Mouse (Mus musculus) cerebellum, adult 18-20 months (tissue): ENCODE results near the gene Marcks.

Experiments used
- DNase-seq, 2 experiments: peaks; one replicate each; pipeline ENCODE4 v3.0.0; 2021

Marcks gene

GRCm38 (mm10) chr10:37138778-37139442 lies at the start of gene Marcks:
Gene Marcks, minus strand, starts transcription at chr10:37138920.
- DNase-seq: peak; percentile 73 to 86

- no peak for DNase-seq
These were observed 38.4 kb upstream of the Marcks start for GRCm38 (mm10) chr10:37177071-37177470.

- DNase-seq: no peak
These were observed 33.8 kb upstream of the Marcks start for GRCm38 (mm10) chr10:37172416-37172950.

GRCm38 (mm10) chr10:37171711-37172415 lies 33.1 kb upstream of the Marcks start:
- no peak for DNase-seq

GRCm38 (mm10) chr10:37170878-37171277 lies 32.2 kb upstream of the Marcks start:
- DNase-seq: no peak

GRCm38 (mm10) chr10:37170466-37170865 lies 31.7 kb upstream of the Marcks start:
- DNase-seq: no peak

- no peak for DNase-seq
These were observed 28.8 kb upstream of the Marcks start for GRCm38 (mm10) chr10:37167527-37167926.

- DNase-seq: no peak
These were observed 21.0 kb upstream of the Marcks start for GRCm38 (mm10) chr10:37159731-37160130.

GRCm38 (mm10) chr10:37157156-37157555 lies 18.4 kb upstream of the Marcks start:
- peak in 1 of 2 experiments; percentile 3 for DNase-seq

GRCm38 (mm10) chr10:37155131-37155530 lies 16.4 kb upstream of the Marcks start:
- no peak for DNase-seq

- DNase-seq: no peak
These were observed 13.0 kb upstream of the Marcks start for GRCm38 (mm10) chr10:37151539-37152271.

- no peak for DNase-seq
These were observed 9.3 kb upstream of the Marcks start for GRCm38 (mm10) chr10:37148016-37148415.

GRCm38 (mm10) chr10:37145456-37145855 lies 6.7 kb upstream of the Marcks start:
- no peak for DNase-seq

GRCm38 (mm10) chr10:37141621-37142020 lies 2.9 kb upstream of the Marcks start:
- DNase-seq: peak in 1 of 2 experiments; percentile 7

- peak; percentile 73 to 82 for DNase-seq
These were observed 2.2 kb upstream of the Marcks start for GRCm38 (mm10) chr10:37140736-37141451.

GRCm38 (mm10) chr10:37140166-37140735 lies 1.5 kb upstream of the Marcks start:
- DNase-seq: peak; percentile 27 to 54

GRCm38 (mm10) chr10:37139443-37140165 lies 884 bp upstream of the Marcks start:
- DNase-seq: peak; percentile 7 to 39

- DNase-seq: peak; percentile 19 to 51
These were observed 399 bp downstream of the Marcks start for GRCm38 (mm10) chr10:37138311-37138731.

- peak; percentile 52 to 59 for DNase-seq
These were observed 999 bp downstream of the Marcks start for GRCm38 (mm10) chr10:37137531-37138310.

- DNase-seq: peak; percentile 81 to 98
These were observed 1.7 kb downstream of the Marcks start for GRCm38 (mm10) chr10:37136981-37137518.
